Mouse (Mus musculus) megakaryocyte, embryonic 14.5 days (primary cell): ENCODE measurements around the gene Nemf.

Experiments used
- FLI1 ChIP-seq: IDR thresholded peaks from 2 replicates; pipeline ENCODE4 v1.6.1; 2012; ENCODE audit warnings: low read length, inconsistent platforms, mixed read lengths
- GATA1 ChIP-seq: IDR thresholded peaks from 3 replicates; pipeline ENCODE4 v1.6.1; 2012; ENCODE audit warnings: mixed read lengths, low read length, inconsistent platforms, borderline replicate concordance

GRCm38 (mm10) chr12:69384606-69385005, 27.6 kb upstream of the Nemf start:
- TF ChIP-seq GATA1: no peak
- TF ChIP-seq FLI1: no peak
